Mouse (Mus musculus) small intestine, adult 2 months (tissue): Measurements from ENCODE around the gene Cog1.

Source experiments
- CTCF ChIP-seq: fragments of 200-500 bp; IDR thresholded peaks from 2 replicates; pipeline ENCODE4 v1.5.1; 2012; ENCODE audit warnings: low read depth, mild to moderate bottlenecking, control low read depth, inconsistent platforms, low read length, moderate library complexity, mixed read lengths; ENCODE audit not compliant: insufficient replicate concordance, insufficient read length; ENCODE audit errors: extremely low read depth
- POLR2A ChIP-seq: fragments of 200-500 bp; IDR thresholded peaks from 2 replicates; pipeline ENCODE4 v1.6.1; 2012; ENCODE audit warnings: low read depth, mild to moderate bottlenecking, control low read depth, inconsistent platforms, low read length, moderate library complexity

- TF ChIP-seq CTCF = no peak
- no peak for TF ChIP-seq POLR2A
Observed at GRCm38 (mm10) chr11:113632303-113632702, 16.7 kb upstream of the Cog1 start.
